Mouse (Mus musculus) erythroblast, embryonic 14.5 days (primary cell): ENCODE results near the gene Gm20521. TPM values are rescaled to one million over a fixed set of nuclear protein-coding genes. Genes with fewer than 3 reads are reported as not detected.

ENCODE experiments used
- H3K27me3 ChIP-seq: 2 replicates; pipeline ENCODE4 v1.6.1; 2012; ENCODE audit warnings: inconsistent platforms; ENCODE audit not compliant: control insufficient read depth
- H3K36me3 ChIP-seq: 2 replicates; pipeline ENCODE4 v1.6.1; 2012; ENCODE audit warnings: mild to moderate bottlenecking, inconsistent platforms; ENCODE audit not compliant: control insufficient read depth
- H3K4me1 ChIP-seq: 2 replicates; pipeline ENCODE4 v1.6.1; 2012; ENCODE audit warnings: inconsistent platforms; ENCODE audit not compliant: control insufficient read depth
- H3K4me3 ChIP-seq: replicated peaks from 2 replicates; pipeline ENCODE3; 2012; ENCODE audit warnings: moderate library complexity, mild to moderate bottlenecking, inconsistent platforms
- H3K9me3 ChIP-seq: 2 replicates; pipeline ENCODE4 v1.6.1; 2012; ENCODE audit warnings: low read length, inconsistent platforms, mixed read lengths; ENCODE audit not compliant: control insufficient read depth
- GATA1 ChIP-seq: IDR thresholded peaks from 2 replicates; pipeline ENCODE4 v1.6.1; 2012; ENCODE audit warnings: low read length, inconsistent platforms, mixed read lengths
- TAL1 ChIP-seq: IDR thresholded peaks from 3 replicates; pipeline ENCODE4 v1.6.1; 2012; ENCODE audit warnings: low read length, inconsistent platforms, mixed read lengths
- polyA plus RNA-seq: library from polyadenylated mRNA; stranded (reverse); fragments of >175 nt; gene quantifications from 2 replicates; pipeline ENCODE4 v1.2.3, GENCODE M21; 2012

Gene Gm20521
- polyA plus RNA-seq, 1 experiment: 0.14 TPM

DNA sequence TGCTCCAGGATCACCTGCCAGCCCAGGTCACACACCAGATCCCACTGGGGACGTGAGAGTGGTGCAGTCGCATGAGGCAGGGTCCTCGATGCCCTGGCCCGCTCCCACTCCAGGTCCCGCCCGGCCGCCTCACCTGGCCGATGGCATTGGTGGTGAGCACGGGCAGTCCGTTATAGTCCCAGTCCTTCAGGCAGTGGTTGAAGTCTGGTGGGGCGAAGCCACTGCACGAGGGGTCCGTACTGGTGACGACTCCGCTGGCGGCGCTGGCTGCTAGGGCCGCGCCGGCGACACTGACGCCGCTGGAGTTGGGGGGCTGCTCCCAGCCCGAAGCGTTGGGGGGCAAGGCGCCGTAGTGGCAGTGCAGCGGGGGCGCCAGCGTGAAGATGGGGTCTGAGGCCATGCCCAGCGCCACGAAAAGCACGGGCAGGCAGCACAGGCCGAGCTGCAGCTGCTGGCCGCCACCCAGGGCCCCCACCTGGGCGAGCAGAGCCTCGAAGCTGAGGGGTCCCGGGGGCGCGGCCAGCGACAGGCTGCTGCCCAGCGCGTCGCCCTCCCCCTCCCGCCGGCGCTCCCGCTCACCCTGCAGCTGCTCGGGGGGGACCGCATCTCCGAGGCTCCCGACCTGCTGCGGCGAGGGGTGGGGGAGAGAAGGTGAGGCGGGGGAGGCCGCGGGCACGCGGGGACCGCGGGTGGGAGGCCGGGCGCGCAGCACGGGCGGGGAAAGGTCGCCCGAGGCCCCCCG, 29.0 kb downstream of the Gm20521 start:
- H3K27me3 ChIP-seq: peaks cover 47% of the 10 kb centered on the region
- no peaks in the 10 kb centered on the region for H3K4me1 ChIP-seq
- H3K9me3 ChIP-seq: peaks cover 4% of the 10 kb centered on the region; the same call in 1 of the 2 replicates
- TF ChIP-seq TAL1 (no peak), GATA1 (no peak)
- peak overlapping the region; percentile 50 for H3K4me3 ChIP-seq
- no peaks in the 10 kb centered on the region for H3K36me3 ChIP-seq

- no peaks in the 10 kb centered on the region for H3K4me1 ChIP-seq
- H3K4me3 ChIP-seq: peak within 1 kb of the TSS; percentile 50
- peaks cover 4% of the 10 kb centered on the region; the same call in 1 of the 2 replicates for H3K9me3 ChIP-seq
- no peaks in the 10 kb centered on the region for H3K36me3 ChIP-seq
- H3K27me3 ChIP-seq: peaks cover 47% of the 10 kb centered on the region
- no peak for TF ChIP-seq TAL1
- TF ChIP-seq GATA1: no peak
Observed at GRCm38 (mm10) chr14:54912886-54913285, 29.6 kb downstream of the Gm20521 start, which contains the start of gene Slc22a17. Slc22a17 (minus strand) TSS chr14:54913132.

- Histone ChIP-seq H3K4me3 (no peak overlapping the region), H3K4me1 (no peaks in the 10 kb centered on the region), H3K27me3 (peaks cover 47% of the 10 kb centered on the region), H3K36me3 (no peaks in the 10 kb centered on the region), H3K9me3 (peaks cover 4% of the 10 kb centered on the region; the same call in 1 of the 2 replicates)
- TF ChIP-seq GATA1 (no peak), TAL1 (no peak)
Observed at GRCm38 (mm10) chr14:54913343-54913742, 30.1 kb downstream of the Gm20521 start.

- H3K4me3 ChIP-seq: no peak overlapping the region
- TF ChIP-seq GATA1 (no peak), TAL1 (no peak)
- no peaks in the 10 kb centered on the region for H3K36me3 ChIP-seq
- peaks cover 13% of the 10 kb centered on the region for H3K4me1 ChIP-seq
- H3K9me3 ChIP-seq: peaks cover 8% of the 10 kb centered on the region
- peaks cover 18% of the 10 kb centered on the region for H3K27me3 ChIP-seq
Observed at GRCm38 (mm10) chr14:54920076-54920685, 36.9 kb downstream of the Gm20521 start.

DNA sequence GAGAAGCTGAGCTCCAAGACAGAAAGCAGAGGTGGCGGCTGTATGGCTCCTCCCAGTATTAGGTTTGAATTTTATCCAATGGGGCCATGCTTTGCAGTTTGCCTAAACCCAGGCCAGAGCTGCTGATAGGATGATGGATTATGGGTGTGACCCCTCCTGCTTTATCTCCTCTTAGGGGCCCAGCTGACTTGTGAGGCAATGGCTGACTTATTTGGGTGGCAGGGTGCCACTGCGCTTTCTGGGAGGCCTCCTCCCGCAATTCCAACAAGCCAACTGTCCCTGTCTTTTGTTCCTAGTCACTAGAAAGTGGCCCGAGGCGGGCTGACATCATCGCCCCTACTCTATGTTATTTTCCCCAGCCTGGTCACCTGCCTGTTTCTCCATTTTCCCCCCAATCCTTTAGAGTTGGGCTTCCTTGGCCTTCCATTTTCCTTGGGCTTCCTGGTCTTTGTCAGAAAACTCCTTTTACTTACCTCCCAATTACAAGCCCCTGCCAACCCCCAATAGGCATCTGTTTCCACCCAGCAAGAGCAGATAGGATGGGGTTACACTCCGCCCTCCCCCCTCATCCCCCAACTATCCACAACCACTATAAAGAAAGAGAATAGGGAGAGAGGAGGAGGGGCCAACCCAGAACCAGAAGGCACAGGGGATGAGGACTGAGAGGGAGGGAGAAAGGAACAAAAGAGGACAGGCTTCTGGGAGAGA, 41.6 kb downstream of the Gm20521 start:
- peak overlapping the region; percentile 19 for H3K4me3 ChIP-seq
- H3K27me3 ChIP-seq: peaks cover 63% of the 10 kb centered on the region

DNA sequence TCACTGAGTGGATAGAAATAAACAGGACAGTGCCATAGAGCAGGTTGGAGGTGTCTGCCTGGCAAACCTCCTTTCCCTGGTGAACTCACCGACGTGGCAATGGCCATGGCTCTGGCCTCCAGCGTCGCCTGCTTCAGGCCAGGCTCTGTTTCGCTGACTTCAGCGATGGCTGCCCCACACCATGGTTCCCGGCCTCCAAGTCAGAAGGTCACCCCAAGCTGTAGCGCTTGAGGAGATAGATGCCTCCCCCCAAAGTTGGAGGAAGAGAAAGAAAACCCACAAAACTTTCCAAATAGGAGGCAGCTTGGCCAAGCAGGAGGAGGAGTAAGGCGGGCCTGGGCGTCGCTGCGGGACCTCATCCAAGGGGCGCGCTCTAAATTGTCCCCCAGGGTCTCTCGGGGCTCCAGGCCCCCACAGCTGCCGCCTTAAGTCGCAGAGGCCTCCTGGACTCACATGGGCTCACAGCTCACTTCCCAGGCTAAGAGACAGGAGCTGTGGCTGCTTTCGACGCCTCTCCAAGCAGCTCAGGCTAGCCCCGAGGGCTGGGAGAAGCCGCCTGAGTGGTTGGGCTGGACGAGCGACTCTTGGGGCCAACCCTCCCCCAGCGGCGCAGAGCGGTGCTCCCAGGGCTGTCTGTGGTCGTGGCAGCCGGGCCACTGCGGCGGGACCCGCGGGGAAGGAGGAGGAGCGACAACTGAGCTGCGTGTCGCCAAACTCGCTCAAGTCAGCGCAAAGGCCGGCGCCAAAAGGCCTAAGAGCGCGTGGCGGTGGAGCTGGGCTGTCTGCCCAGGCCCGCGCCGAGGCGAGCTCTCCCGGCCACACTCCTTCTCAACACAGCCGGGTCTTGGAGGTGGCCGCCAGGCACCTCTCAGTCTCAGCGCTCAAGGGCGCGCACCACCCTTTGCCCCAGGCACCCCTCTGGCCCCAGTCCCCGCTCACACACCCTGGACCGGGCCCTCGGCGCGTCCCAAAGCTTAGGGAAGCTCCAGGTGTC, 42.4 kb downstream of the Gm20521 start, which contains the start of gene Efs:
Efs (minus strand) TSS at position 778 of the 994 bp plus-strand sequence.
- H3K4me3 ChIP-seq: no peak within 1 kb of the TSS
- H3K27me3 ChIP-seq: peaks cover 69% of the 10 kb centered on the region
- no peaks in the 10 kb centered on the region for H3K36me3 ChIP-seq
- H3K4me1 ChIP-seq: peaks cover 21% of the 10 kb centered on the region
- peaks cover 10% of the 10 kb centered on the region for H3K9me3 ChIP-seq
- TF ChIP-seq TAL1 (no peak), GATA1 (no peak)

More for the DNA sequence above, 41.6 kb downstream of the Gm20521 start:
- Histone ChIP-seq H3K9me3 (peaks cover 10% of the 10 kb centered on the region), H3K4me1 (peaks cover 21% of the 10 kb centered on the region), H3K36me3 (no peaks in the 10 kb centered on the region)
- TF ChIP-seq GATA1 (no peak), TAL1 (no peak)

- H3K27me3 ChIP-seq: peaks cover 67% of the 10 kb centered on the region
- H3K4me1 ChIP-seq: peaks cover 21% of the 10 kb centered on the region
- no peak for TF ChIP-seq TAL1
- no peak for TF ChIP-seq GATA1
- H3K9me3 ChIP-seq: peaks cover 2% of the 10 kb centered on the region; the same call in 1 of the 2 replicates
- H3K4me3 ChIP-seq: no peak overlapping the region
- H3K36me3 ChIP-seq: no peaks in the 10 kb centered on the region
Observed at GRCm38 (mm10) chr14:54926401-54927158, 43.3 kb downstream of the Gm20521 start.
